Mouse (Mus musculus): Measurements from ENCODE around the gene Plk3. TPM values are rescaled to one million over a fixed set of nuclear protein-coding genes. Genes with fewer than 3 reads are reported as not detected.

The Plk3 gene
- polyA plus RNA-seq, 1 experiment: 13.6 TPM

DNA sequence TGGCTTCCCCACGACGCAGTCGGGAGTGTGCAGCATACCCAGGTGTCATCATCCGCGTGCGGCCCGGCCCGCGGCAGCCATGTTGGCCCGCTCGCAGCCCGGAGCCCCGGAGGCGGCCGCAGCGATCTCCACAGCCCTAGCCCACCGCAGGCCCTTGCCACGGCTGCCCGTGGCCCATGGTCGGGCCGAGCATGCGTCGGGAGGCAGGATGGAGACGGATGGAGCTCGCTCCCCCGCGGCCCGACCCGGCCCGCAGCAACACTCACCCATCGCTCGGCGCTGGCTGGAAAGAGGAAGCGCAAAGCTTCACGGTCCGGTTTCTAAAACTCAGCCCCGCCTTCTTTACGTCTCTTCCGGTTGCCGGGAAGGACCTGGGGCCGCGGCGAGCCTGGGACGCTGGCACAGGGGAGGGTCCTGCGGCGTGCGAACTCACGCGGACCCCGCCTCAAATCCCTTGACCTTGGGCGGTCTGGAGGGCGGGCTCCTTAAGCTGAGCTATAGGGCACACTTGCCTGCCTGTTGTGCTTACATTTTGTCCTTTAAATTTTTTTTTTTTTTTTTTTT is 22.1 kb upstream of the Plk3 start, which contains the start of gene Rps8:
Gene Rps8, minus strand, starts transcription at position 452 of the 564 bp plus-strand sequence.
- TF ChIP-seq POLR2A (IDR thresholded peaks at IDR 0.05; ENCODE audit: borderline replicate concordance, insufficient read depth, low read length) (peak; percentile 98), CTCF (IDR thresholded peaks at IDR 0.05; ENCODE audit: borderline replicate concordance, insufficient read depth, low read depth, low read length) (no peak)
- Histone ChIP-seq H3K27me3 (ENCODE audit: control insufficient read depth, insufficient read depth, low read length) (no peaks in the 10 kb centered on the region), H3K4me3 (replicated peaks; ENCODE audit: insufficient read depth, low read depth, low read length) (peak within 1 kb of the TSS; percentile 86), H3K4me1 (ENCODE audit: control insufficient read depth, insufficient read depth, low read length) (no peaks in the 10 kb centered on the region), H3K27ac (ENCODE audit: insufficient read depth, low read length) (peak within 1 kb of the TSS; percentile 87)
- under 1% methylated on average over 52 of the region's 52 CpGs for WGBS
- DNase-seq: peak; percentile 88 to 90

DNA sequence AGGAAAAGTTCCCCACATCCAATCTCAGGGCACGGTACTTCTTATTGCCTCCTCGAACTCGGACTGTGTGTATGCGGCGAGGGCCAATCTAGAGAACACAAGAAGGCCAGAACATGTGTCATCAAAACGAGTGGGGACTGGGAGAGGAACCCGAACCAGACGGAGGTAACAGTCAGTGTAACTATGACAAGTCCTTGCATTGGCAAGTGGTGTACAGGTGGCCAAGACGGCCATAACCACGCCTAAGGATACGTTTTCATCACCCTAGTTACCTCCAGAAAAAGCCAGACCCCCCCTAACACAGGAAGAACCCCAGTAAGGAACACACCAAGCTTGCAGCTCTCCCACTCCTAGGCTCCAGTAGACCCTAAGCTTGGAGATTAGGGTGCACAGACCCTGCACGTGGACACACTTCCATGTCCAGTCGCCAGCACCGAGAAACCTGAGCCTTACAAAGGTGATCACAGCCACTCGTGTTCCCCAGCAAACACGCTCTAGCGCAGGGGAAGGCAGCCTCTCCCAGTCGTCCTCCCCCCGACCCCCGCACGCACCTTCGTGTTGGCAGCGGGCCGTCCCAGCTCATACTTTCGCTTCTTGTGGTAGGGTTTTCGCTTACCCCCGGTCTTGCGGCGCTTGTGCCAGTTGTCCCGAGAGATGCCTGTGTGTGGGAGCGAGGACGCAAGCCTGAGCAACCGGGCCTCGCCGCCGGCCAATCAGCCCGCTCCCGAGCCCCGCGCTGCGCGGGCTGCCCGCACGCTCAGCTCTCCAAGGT is 21.4 kb upstream of the Plk3 start:
- Histone ChIP-seq H3K27me3 (ENCODE audit: control insufficient read depth, insufficient read depth, low read length) (no peaks in the 10 kb centered on the region), H3K27ac (ENCODE audit: insufficient read depth, low read length) (peak overlapping the region; percentile 87), H3K4me3 (replicated peaks; ENCODE audit: insufficient read depth, low read depth, low read length) (peak overlapping the region; percentile 86), H3K4me1 (ENCODE audit: control insufficient read depth, insufficient read depth, low read length) (no peaks in the 10 kb centered on the region)
- WGBS: 2% methylated on average over 44 of the region's 44 CpGs
- TF ChIP-seq POLR2A (IDR thresholded peaks at IDR 0.05; ENCODE audit: borderline replicate concordance, insufficient read depth, low read length) (no peak), CTCF (IDR thresholded peaks at IDR 0.05; ENCODE audit: borderline replicate concordance, insufficient read depth, low read depth, low read length) (no peak)
- peak in 1 of 2 experiments; percentile 19 for DNase-seq

DNA sequence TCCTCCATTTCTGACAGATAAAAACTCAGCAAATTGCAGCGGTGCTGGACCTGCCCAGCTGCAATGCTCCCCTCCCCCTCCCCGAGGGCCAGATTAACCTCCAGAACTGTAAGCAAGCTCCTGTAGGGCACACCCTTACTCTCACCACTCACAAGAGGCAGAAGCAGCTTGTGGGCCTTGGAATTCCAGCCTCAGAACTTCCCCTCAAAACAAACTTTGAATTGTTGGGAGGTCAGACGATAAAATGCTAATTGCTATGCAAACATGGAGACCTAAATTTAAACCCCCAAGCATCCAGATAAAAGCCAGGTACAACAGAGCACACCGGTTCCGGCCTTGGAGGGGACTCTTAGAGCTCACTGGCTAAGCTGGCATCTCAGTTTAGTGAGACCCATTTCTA is 19.0 kb upstream of the Plk3 start:
- Histone ChIP-seq H3K27me3 (ENCODE audit: control insufficient read depth, insufficient read depth, low read length) (no peaks in the 10 kb centered on the region), H3K4me1 (ENCODE audit: control insufficient read depth, insufficient read depth, low read length) (no peaks in the 10 kb centered on the region), H3K4me3 (replicated peaks; ENCODE audit: insufficient read depth, low read depth, low read length) (no peak overlapping the region), H3K27ac (ENCODE audit: insufficient read depth, low read length) (no peak overlapping the region)
- DNase-seq: no peak
- TF ChIP-seq CTCF (IDR thresholded peaks at IDR 0.05; ENCODE audit: borderline replicate concordance, insufficient read depth, low read depth, low read length) (no peak), POLR2A (IDR thresholded peaks at IDR 0.05; ENCODE audit: borderline replicate concordance, insufficient read depth, low read length) (no peak)
- 81% methylated on average over 5 of the region's 5 CpGs for WGBS

DNA sequence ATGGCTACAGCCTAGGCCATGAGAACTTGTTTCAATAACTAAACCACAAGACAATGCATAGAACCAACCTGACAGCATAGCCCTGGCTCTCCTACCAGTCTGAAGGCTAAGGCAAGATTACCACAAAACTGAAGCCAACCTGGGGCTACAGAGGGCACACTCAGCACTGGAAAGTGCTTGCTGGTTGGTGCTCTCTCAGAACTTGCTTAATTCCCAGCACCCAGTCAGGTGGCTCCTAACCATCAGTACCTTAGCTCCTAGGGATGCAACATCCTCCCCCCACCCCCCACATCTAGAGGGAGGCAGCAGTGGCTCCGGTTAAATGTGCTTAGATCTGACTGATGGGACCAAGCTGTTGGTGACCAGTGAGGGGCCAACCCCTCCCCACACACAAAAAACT is 17.7 kb upstream of the Plk3 start:
- Histone ChIP-seq H3K27ac (ENCODE audit: insufficient read depth, low read length) (no peak overlapping the region), H3K27me3 (ENCODE audit: control insufficient read depth, insufficient read depth, low read length) (no peaks in the 10 kb centered on the region), H3K4me3 (replicated peaks; ENCODE audit: insufficient read depth, low read depth, low read length) (no peak overlapping the region), H3K4me1 (ENCODE audit: control insufficient read depth, insufficient read depth, low read length) (no peaks in the 10 kb centered on the region)
- no peak for DNase-seq
- WGBS: 65% methylated on average over 1 of the region's 1 CpGs
- no peak for TF ChIP-seq POLR2A (IDR thresholded peaks at IDR 0.05; ENCODE audit: borderline replicate concordance, insufficient read depth, low read length)
- TF ChIP-seq CTCF (IDR thresholded peaks at IDR 0.05; ENCODE audit: borderline replicate concordance, insufficient read depth, low read depth, low read length): no peak

DNA sequence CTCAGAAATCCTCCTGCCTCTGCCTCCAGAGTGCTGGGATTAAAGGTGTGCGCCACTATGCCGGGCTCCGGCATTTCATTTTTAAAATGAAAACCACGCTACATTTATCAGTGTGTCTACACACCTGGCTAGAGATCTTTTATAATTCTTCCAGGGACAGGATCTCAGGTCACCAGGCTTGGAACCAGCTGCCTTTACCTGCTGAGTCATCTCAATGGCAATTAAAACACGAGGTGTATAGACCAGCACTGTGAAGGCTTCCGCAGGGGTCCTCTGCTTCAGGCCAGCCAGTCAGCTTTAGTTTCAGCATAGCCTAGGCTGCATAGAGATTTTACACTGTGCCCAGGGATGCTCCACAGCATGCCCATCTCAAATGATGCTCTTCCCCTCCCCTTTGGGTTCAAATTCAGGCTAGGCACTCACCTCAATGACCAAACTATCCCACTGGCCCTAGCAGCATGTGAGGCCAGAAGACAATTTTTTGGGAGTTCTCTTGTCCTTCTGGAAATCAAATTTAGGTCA is 16.5 kb upstream of the Plk3 start:
- DNase-seq: no peak
- 83% methylated on average over 6 of the region's 6 CpGs for WGBS
- TF ChIP-seq CTCF (IDR thresholded peaks at IDR 0.05; ENCODE audit: borderline replicate concordance, insufficient read depth, low read depth, low read length): no peak
- H3K4me1 ChIP-seq (ENCODE audit: control insufficient read depth, insufficient read depth, low read length): no peaks in the 10 kb centered on the region
- H3K27ac ChIP-seq (ENCODE audit: insufficient read depth, low read length): no peak overlapping the region
- H3K27me3 ChIP-seq (ENCODE audit: control insufficient read depth, insufficient read depth, low read length): no peaks in the 10 kb centered on the region
- no peak overlapping the region for H3K4me3 ChIP-seq (replicated peaks; ENCODE audit: insufficient read depth, low read depth, low read length)

DNA sequence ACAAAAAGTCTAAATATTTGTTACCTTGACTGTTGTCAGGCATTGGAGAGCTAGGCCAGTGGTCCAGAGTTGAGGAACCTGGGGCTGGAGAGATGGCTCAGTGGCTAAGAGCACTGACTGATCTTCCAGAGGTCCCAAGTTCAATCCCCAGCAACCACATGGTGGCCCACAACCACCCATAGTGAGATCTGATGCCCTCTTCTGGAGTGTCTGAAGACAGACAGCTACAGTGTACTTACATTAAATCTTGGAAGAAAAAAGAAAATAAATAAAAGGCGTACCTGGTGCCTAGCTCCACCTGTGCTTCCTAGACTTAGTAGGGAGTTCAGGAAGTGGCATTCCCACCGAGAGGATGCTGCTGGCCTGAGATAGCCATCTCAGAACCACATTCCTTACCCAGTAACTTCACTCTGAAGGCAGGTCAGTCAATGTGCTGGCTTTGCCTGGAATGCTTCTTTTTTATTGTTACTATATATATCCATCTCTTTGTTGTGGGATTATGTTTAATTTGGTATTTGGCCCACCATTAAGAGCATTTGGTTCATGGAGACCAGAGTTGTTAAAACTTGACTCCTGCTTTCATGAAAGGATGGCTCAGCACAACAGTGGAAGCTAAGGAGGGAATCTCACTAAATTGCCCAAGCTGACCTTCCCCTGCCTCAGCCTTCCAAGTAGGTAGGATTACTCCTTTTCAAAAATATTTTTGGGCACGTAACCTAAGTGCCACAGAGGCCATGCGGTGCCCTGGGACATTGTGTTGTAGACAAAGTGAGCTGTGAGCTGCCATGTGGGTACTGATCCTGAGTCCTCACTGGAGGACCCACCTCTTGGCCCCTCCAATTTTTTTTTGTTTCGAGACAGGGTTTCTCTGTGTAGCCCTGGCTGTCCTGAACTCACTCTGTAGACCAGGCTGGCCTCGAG is 15.8 kb upstream of the Plk3 start:
- Histone ChIP-seq H3K4me3 (replicated peaks; ENCODE audit: insufficient read depth, low read depth, low read length) (no peak overlapping the region), H3K4me1 (ENCODE audit: control insufficient read depth, insufficient read depth, low read length) (no peaks in the 10 kb centered on the region), H3K27me3 (ENCODE audit: control insufficient read depth, insufficient read depth, low read length) (no peaks in the 10 kb centered on the region), H3K27ac (ENCODE audit: insufficient read depth, low read length) (no peak overlapping the region)
- no peak for TF ChIP-seq POLR2A (IDR thresholded peaks at IDR 0.05; ENCODE audit: borderline replicate concordance, insufficient read depth, low read length)
- no peak for TF ChIP-seq CTCF (IDR thresholded peaks at IDR 0.05; ENCODE audit: borderline replicate concordance, insufficient read depth, low read depth, low read length)
- 76% methylated on average over 6 of the region's 6 CpGs for WGBS
- no peak for DNase-seq

DNA sequence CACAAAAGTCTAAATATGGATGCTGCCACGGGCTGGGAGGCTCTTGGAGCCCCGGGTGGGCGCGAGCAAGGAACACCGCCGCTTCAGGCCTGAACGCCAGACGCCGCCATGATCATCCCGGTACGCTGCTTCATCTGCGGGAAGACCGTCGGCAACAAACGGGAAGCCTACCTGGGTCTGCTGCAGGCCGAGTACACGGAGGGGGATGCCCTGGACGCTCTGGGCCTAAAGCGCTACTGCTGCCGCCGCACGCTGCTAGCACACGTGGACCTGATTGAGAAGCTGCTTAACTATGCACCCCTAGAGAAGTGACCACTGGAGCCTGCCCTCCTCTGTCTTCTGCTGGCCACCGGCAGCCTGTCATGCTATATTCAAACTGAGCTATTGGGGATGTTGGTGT is 15.1 kb upstream of the Plk3 start:
- Histone ChIP-seq H3K27ac (ENCODE audit: insufficient read depth, low read length) (no peak overlapping the region), H3K27me3 (ENCODE audit: control insufficient read depth, insufficient read depth, low read length) (no peaks in the 10 kb centered on the region), H3K4me3 (replicated peaks; ENCODE audit: insufficient read depth, low read depth, low read length) (no peak overlapping the region), H3K4me1 (ENCODE audit: control insufficient read depth, insufficient read depth, low read length) (no peaks in the 10 kb centered on the region)
- TF ChIP-seq CTCF (IDR thresholded peaks at IDR 0.05; ENCODE audit: borderline replicate concordance, insufficient read depth, low read depth, low read length) (no peak), POLR2A (IDR thresholded peaks at IDR 0.05; ENCODE audit: borderline replicate concordance, insufficient read depth, low read length) (no peak)
- DNase-seq: no peak
- WGBS: 60% methylated on average over 24 of the region's 24 CpGs
